Mouse (Mus musculus) midbrain, embryonic 14.5 days (tissue): Measurements from ENCODE around the gene Cfap46. TPM values are rescaled to one million over a fixed set of nuclear protein-coding genes. Genes with fewer than 3 reads are reported as not detected.
A peak's percentile ranks its signal among the peaks of the same experiment; 100 is the strongest.

Experiments used
- ATAC-seq: fragments of 200-750 bp; cut with Nextera tagmentation; 2 replicates; pipeline ENCODE4 v1.8.0; 2017; ENCODE audit warnings: moderate number of reproducible peaks, moderate library complexity; ENCODE audit not compliant: low FRiP score, low TSS enrichment
- DNase-seq: peaks from one replicate; pipeline ENCODE4 v3.0.0-alpha.2; 2015
- H3K27ac ChIP-seq: fragments of 300-500 bp; sonication (generic); replicated peaks from 2 replicates; pipeline ENCODE4 v1.5.1; 2014; ENCODE audit warnings: mild to moderate bottlenecking, low read depth, low read length, moderate library complexity
- H3K27me3 ChIP-seq: fragments of 300-500 bp; sonication (generic); 2 replicates; pipeline ENCODE4 v1.6.1; 2014; ENCODE audit warnings: low read length, control low read depth, mixed read lengths; ENCODE audit not compliant: control insufficient read depth, insufficient read depth
- H3K36me3 ChIP-seq: fragments of 300-500 bp; sonication (generic); 2 replicates; pipeline ENCODE4 v1.6.1; 2014; ENCODE audit warnings: low read length, control low read depth; ENCODE audit not compliant: control insufficient read depth, insufficient read depth
- H3K4me1 ChIP-seq: fragments of 300-500 bp; sonication (generic); 2 replicates; pipeline ENCODE4 v1.6.1; 2014; ENCODE audit warnings: mild to moderate bottlenecking, antibody characterized with exemption, low read length, control low read depth; ENCODE audit not compliant: control insufficient read depth, insufficient read depth
- H3K4me2 ChIP-seq: fragments of 300-500 bp; sonication (generic); 2 replicates; pipeline ENCODE4 v1.6.1; 2014; ENCODE audit warnings: mild to moderate bottlenecking, low read length, moderate library complexity
- H3K4me3 ChIP-seq: fragments of 300-500 bp; sonication (generic); replicated peaks from 2 replicates; pipeline ENCODE4 v1.5.1; 2014; ENCODE audit warnings: low read depth, low read length
- H3K9ac ChIP-seq: fragments of 300-500 bp; sonication (generic); replicated peaks from 2 replicates; pipeline ENCODE4 v1.6.1; 2014; ENCODE audit warnings: mild to moderate bottlenecking, low read length, moderate library complexity
- H3K9me3 ChIP-seq: fragments of 300-500 bp; sonication (generic); 2 replicates; pipeline ENCODE4 v1.6.1; 2016; ENCODE audit warnings: low read length, control low read depth, mixed read lengths; ENCODE audit not compliant: control insufficient read depth
- WGBS: fragments of 180-500 bp; shearing (Covaris S2); extraction: QIAGEN DNeasy Blood & Tissue Kit; methylation state at CpG from one replicate; pipeline ENCODE4 v1.1.7; 2014; 5-methylcytosine and 5-hydroxymethylcytosine counted together
- polyA plus RNA-seq: library from polyadenylated mRNA; unstranded; fragments of >200 nt; fragmentation: Nextera tagmentation; extraction: Ambion mirVana; gene quantifications from 2 replicates; pipeline ENCODE4 v1.2.1, GENCODE M21; 2014

Cfap46 gene
- polyA plus RNA-seq, 1 experiment from 2014 or later, result 2.5 TPM

DNA sequence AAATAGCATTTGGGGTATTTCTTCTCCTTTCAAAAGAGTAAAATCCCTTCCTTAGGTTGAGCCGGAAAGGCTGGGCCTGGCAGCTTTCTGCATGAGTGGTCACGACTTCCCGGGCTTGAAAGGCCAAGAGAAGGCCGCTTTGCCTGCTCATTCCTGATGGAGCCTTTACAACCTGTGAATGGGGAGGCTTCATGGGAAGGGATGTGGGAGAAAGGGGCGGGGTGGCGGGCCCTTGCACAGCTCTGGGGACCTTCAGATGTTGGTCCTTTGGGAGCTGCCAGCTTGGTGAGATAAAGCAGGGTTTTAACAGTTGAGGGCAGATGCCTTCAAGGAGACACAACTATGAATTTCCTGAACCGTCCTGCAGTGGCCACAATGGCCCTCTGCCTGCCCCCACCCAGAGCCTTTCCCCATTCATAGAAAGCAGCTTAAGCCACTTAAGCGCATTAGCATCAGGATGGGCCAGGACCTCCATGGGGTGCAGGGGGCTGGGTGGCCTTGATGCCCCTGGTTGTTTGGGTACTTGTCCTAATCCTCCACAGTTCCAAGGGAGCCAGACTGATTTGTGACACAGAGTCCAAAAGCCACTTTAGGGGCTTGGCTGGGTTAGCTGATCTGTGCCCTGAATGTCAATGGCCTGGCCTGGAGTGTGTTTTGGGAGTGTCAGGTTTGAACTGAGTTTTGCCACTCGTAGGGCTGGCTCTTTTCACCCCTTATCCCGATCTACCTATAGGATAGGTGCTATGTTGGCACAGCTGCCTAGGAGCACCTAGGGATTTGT is 126.7 kb downstream of the Cfap46 start:
- peaks cover 51% of the 10 kb centered on the region for H3K27me3 ChIP-seq
- H3K36me3 ChIP-seq, result no peaks in the 10 kb centered on the region
- no peaks in the 10 kb centered on the region for H3K9me3 ChIP-seq
- H3K4me1 ChIP-seq, result 0 out of 2 replicates have a peak, but pooled peaks cover 5% of the 10 kb centered on the region
- ATAC-seq (peak; percentile 34; the same call in 1 of the 2 replicates), DNase-seq (peak; percentile 40)
- H3K27ac ChIP-seq, result no peak overlapping the region
- no peak overlapping the region for H3K4me2 ChIP-seq
- no peak overlapping the region for H3K4me3 ChIP-seq
- H3K9ac ChIP-seq, result no peak overlapping the region
- 12% methylated on average over 10 of the region's 10 CpGs for WGBS

DNA sequence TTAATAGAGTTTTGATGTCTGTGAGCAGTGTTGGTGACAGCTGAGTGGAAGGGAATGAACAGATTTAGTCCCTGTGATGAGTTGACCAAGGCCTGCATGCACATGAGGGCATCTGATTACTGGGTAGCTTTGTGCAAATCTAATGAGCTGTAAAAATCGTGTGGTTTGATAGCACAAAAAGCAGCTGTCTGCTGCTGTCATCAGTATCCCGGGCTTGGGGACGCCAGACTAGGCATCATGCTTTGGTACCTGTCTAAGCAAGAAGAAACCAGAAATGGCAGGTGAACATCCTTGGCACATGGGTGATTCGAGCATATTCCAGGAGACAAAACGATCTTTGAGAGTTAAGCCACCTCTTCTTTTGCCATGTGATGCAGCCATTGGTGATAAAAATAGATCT is 127.3 kb downstream of the Cfap46 start:
- H3K27me3 ChIP-seq, result peaks cover 50% of the 10 kb centered on the region
- no peaks in the 10 kb centered on the region for H3K36me3 ChIP-seq
- H3K4me1 ChIP-seq, result 0 out of 2 replicates have a peak, but pooled peaks cover 5% of the 10 kb centered on the region
- H3K9me3 ChIP-seq, result no peaks in the 10 kb centered on the region
- H3K9ac ChIP-seq, result no peak overlapping the region
- no peak overlapping the region for H3K4me3 ChIP-seq
- peak; percentile 22 for DNase-seq
- no peak overlapping the region for H3K27ac ChIP-seq
- ATAC-seq, result no peak
- no peak overlapping the region for H3K4me2 ChIP-seq
- 12% methylated on average over 5 of the region's 5 CpGs for WGBS

DNA sequence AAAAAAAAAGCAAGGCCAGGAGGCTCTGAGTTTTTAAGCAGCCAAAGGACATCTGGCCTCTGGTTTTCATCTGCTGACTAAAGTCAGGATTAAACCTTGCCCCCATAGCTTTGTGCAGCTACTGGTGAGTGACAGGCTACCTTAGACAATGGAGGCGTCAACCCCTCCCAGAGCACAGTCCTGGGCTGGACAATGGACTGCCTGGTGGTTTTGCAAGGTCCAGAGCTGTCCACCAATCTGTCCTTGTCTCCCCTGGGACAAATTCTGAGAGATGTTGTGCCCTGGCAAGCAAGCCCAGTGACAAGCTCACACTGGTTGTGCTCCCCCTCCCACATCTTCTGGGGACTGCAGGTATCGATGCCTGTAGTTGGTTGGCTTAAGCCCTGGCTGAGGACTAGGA is 132.1 kb downstream of the Cfap46 start:
- no peaks in the 10 kb centered on the region for H3K4me1 ChIP-seq
- ATAC-seq (no peak), DNase-seq (no peak)
- no peak overlapping the region for H3K4me2 ChIP-seq
- H3K9ac ChIP-seq, result no peak overlapping the region
- no peaks in the 10 kb centered on the region for H3K9me3 ChIP-seq
- no peak overlapping the region for H3K27ac ChIP-seq
- peaks cover 68% of the 10 kb centered on the region for H3K27me3 ChIP-seq
- 4% methylated on average over 2 of the region's 2 CpGs for WGBS
- no peak overlapping the region for H3K4me3 ChIP-seq
- no peaks in the 10 kb centered on the region for H3K36me3 ChIP-seq

Other genes with a start within 250 kb of the Cfap46 start
- 8.0 and 9.0 TPM in 2 replicates for gene Nkx6-2, start 101.0 kb downstream of the Cfap46 start, polyA plus RNA-seq
- gene Adgra1, start 150.4 kb upstream of the Cfap46 start, polyA plus RNA-seq, result 16.5 and 24.2 TPM in 2 replicates
- gene Kndc1, start 210.9 kb upstream of the Cfap46 start, polyA plus RNA-seq, result 20.6 and 22.9 TPM in 2 replicates